Mouse (Mus musculus) liver, postnatal 0 days (tissue): ENCODE results near the gene Zfp219.

Experiments
- CTCF ChIP-seq: sonication (generic); IDR thresholded peaks from 2 replicates; pipeline ENCODE4 v1.5.1; 2016; ENCODE audit warnings: antibody characterized with exemption, low read depth
- EP300 ChIP-seq: IDR thresholded peaks from 2 replicates; pipeline ENCODE4 v1.6.1; 2016; ENCODE audit warnings: antibody characterized with exemption, low read depth, mild to moderate bottlenecking

DNA sequence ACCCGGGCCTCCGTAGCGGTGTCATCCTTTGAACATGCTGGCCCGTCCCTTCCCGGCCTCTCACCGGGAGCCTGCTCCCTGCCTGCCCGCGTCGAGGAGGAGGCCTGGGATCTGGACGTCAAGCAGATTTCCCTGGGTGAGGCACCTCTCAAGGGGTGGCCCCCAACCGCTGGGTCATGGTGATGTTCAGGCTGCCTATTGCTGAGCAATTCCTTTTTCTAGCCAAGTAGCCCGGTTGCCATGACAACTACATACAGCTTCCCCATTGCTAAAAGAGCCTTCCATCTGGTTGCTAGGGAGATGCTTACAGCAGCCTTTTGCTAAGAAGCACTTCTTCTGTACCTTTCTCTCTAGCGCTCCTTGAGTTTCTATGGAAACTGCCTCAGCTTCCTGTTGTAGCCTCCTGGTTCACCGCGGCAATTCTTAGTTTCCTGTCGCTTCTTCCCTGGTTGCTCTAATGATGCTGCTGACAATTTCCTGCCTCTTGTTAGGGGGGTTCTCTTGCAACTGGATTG is 16.5 kb downstream of the Zfp219 start:
- TF ChIP-seq EP300: no peak
- no peak for TF ChIP-seq CTCF
